Mouse (Mus musculus) hindbrain, embryonic 16.5 days (tissue): ENCODE data around the gene 1700019N19Rik. TPM values are rescaled to one million over a fixed set of nuclear protein-coding genes. Genes with fewer than 3 reads are reported as not detected.

ENCODE experiments used
- ATAC-seq: fragments of 200-750 bp; cut with Nextera tagmentation; 2 replicates; pipeline ENCODE4 v1.8.0; 2017; ENCODE audit warnings: moderate TSS enrichment, moderate library complexity
- H3K27ac ChIP-seq: fragments of 300-500 bp; sonication (generic); 2 replicates; pipeline ENCODE4 v1.5.1; 2014; ENCODE audit warnings: low read depth, mild to moderate bottlenecking, control low read depth, low read length, moderate library complexity
- H3K27me3 ChIP-seq: fragments of 300-500 bp; sonication (generic); replicated peaks from 2 replicates; pipeline ENCODE4 v1.6.1; 2014; ENCODE audit warnings: low read length; ENCODE audit not compliant: control insufficient read depth, insufficient read depth
- H3K36me3 ChIP-seq: fragments of 300-500 bp; sonication (generic); 2 replicates; pipeline ENCODE4 v1.6.1; 2014; ENCODE audit warnings: mild to moderate bottlenecking, low read length, moderate library complexity, mixed read lengths; ENCODE audit not compliant: control insufficient read depth, insufficient read depth
- H3K4me1 ChIP-seq: fragments of 300-500 bp; sonication (generic); 2 replicates; pipeline ENCODE4 v1.6.1; 2014; ENCODE audit warnings: low read depth, low read length; ENCODE audit not compliant: control insufficient read depth, insufficient read depth
- H3K4me2 ChIP-seq: fragments of 300-500 bp; sonication (generic); 2 replicates; pipeline ENCODE4 v1.6.1; 2014; ENCODE audit warnings: mild to moderate bottlenecking, low read length, control low read depth, moderate library complexity
- H3K4me3 ChIP-seq: fragments of 300-500 bp; sonication (generic); 2 replicates; pipeline ENCODE4 v1.5.1; 2014; ENCODE audit warnings: mild to moderate bottlenecking, low read length, control low read depth, moderate library complexity
- H3K9ac ChIP-seq: fragments of 300-500 bp; sonication (generic); 2 replicates; pipeline ENCODE4 v1.6.1; 2014; ENCODE audit warnings: low read depth, mild to moderate bottlenecking, control low read depth, low read length, moderate library complexity
- H3K9me3 ChIP-seq: fragments of 300-500 bp; sonication (generic); 2 replicates; pipeline ENCODE4 v1.6.1; 2014; ENCODE audit warnings: mild to moderate bottlenecking, low read length, moderate library complexity; ENCODE audit not compliant: control insufficient read depth
- WGBS: fragments of 180-500 bp; shearing (Covaris S2); extraction: QIAGEN DNeasy Blood & Tissue Kit; methylation state at CpG from one replicate; pipeline ENCODE4 v1.1.7; 2014; 5-methylcytosine and 5-hydroxymethylcytosine counted together
- polyA plus RNA-seq: library from polyadenylated mRNA; unstranded; fragments of >200 nt; fragmentation: Nextera tagmentation; extraction: Ambion mirVana; gene quantifications from 2 replicates; pipeline ENCODE4 v1.2.1, GENCODE M21; 2015

Gene 1700019N19Rik
- polyA plus RNA-seq, 1 experiment from 2014 or later: not detected

- Histone ChIP-seq H3K9ac (no peak overlapping the region), H3K27me3 (no peaks in the 10 kb centered on the region), H3K4me1 (no peaks in the 10 kb centered on the region), H3K4me3 (no peak overlapping the region), H3K9me3 (no peaks in the 10 kb centered on the region), H3K27ac (no peak overlapping the region), H3K4me2 (no peak overlapping the region), H3K36me3 (no peaks in the 10 kb centered on the region)
- no peak for ATAC-seq
- 77% methylated on average over 5 of the region's 5 CpGs for WGBS
These were observed 17.8 kb downstream of the 1700019N19Rik start for GRCm38 (mm10) chr19:58776461-58776860.

DNA sequence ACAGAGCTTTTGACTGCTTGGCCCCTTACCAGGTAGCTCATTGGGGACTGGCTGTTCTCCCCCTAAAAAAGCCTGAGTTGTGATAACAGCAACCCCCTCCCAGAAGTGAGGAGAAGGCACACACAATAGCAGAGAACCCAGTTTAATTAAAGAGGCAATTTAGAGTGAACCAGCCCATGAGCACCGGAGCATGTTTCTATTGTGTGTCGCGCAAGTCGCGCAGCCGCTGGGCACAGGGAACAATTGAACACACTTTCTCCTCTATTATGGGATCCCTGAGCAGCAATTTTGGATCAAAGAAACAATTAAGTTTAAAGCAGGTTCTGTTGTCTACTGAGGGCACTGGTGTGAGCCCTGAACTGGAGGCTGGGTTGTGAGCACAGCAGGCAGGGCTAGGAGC is 26.9 kb downstream of the 1700019N19Rik start:
- no peaks in the 10 kb centered on the region for H3K36me3 ChIP-seq
- H3K9me3 ChIP-seq: no peaks in the 10 kb centered on the region
- 36% methylated on average over 6 of the region's 6 CpGs for WGBS
- H3K4me2 ChIP-seq: no peak overlapping the region
- no peak overlapping the region for H3K27ac ChIP-seq
- H3K4me3 ChIP-seq: no peak overlapping the region
- ATAC-seq: no peak
- H3K4me1 ChIP-seq: no peaks in the 10 kb centered on the region; the same call in 1 of the 2 replicates
- no peak overlapping the region for H3K9ac ChIP-seq
- no peaks in the 10 kb centered on the region for H3K27me3 ChIP-seq

DNA sequence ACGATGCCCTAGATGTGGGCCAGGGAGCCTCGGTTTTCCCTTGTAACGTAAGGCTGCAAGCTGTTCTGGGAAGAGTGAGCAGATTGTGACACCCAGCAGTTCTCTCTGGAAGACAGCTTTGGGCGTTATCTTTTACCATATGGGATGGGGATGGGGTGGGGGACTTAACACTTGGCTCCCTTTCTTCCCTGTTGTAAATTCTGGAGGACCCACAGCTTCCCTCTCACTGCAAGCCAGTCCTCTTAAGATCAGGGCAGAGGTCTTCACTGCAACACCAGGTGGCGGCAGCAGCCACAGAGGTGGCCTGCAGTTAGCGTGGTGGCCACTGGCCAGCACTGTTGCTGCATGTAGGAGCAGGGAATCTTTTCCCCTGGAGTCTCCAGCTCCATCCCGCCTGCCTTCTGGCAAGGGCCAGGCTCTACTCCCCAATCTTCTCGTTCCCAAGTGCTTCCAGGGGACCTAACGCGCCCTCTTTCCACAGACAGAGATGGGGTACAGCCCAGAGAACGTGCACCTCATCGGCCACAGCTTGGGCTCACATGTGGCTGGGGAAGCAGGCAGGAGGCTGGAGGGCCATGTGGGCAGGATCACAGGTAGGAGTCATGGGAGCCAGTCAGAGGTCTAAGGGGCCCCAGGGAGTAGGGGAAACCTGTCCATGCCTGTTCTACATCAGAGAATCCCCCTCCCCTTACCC is 31.3 kb downstream of the 1700019N19Rik start:
- Histone ChIP-seq H3K9me3 (no peaks in the 10 kb centered on the region), H3K36me3 (no peaks in the 10 kb centered on the region), H3K27me3 (no peaks in the 10 kb centered on the region), H3K4me1 (no peaks in the 10 kb centered on the region; the same call in 1 of the 2 replicates), H3K27ac (no peak overlapping the region), H3K4me3 (no peak overlapping the region), H3K4me2 (peak overlapping the region; percentile 7; the same call in 1 of the 2 replicates), H3K9ac (no peak overlapping the region; the same call in 1 of the 2 replicates)
- peak; percentile 85 for ATAC-seq
- WGBS: 10% methylated on average over 12 of the region's 12 CpGs

DNA sequence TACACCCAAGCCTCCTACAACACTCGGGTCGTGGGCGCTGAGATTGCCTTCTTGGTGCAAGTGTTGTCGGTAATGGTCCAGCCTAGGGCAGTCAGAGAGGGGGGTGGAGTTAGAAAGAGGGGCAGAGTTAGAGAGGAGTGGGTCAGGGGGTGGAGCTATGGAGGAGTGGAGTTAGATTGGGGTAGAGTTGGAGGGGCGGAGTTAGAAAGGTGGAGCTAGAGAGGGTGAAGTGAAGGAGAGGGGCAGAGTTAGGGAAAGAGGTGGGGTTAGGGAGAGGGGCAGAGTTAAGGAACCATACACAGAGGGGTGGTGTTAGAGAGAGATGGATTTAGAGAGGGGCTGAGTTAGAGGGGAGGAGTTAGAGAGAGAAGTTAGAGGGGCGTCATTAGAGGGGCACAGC is 31.9 kb downstream of the 1700019N19Rik start:
- H3K4me3 ChIP-seq: no peak overlapping the region
- no peak overlapping the region for H3K27ac ChIP-seq
- 22% methylated on average over 6 of the region's 6 CpGs for WGBS
- no peak overlapping the region for H3K9ac ChIP-seq
- H3K9me3 ChIP-seq: no peaks in the 10 kb centered on the region
- peak; percentile 27; the same call in 1 of the 2 replicates for ATAC-seq
- H3K4me2 ChIP-seq: no peak overlapping the region
- H3K27me3 ChIP-seq: no peaks in the 10 kb centered on the region
- no peaks in the 10 kb centered on the region for H3K36me3 ChIP-seq
- H3K4me1 ChIP-seq: no peaks in the 10 kb centered on the region

- Histone ChIP-seq H3K9me3 (no peaks in the 10 kb centered on the region), H3K27me3 (no peaks in the 10 kb centered on the region), H3K4me3 (no peak within 1 kb of the TSS), H3K9ac (no peak within 1 kb of the TSS), H3K36me3 (no peaks in the 10 kb centered on the region), H3K27ac (no peak within 1 kb of the TSS), H3K4me2 (no peak within 1 kb of the TSS), H3K4me1 (no peaks in the 10 kb centered on the region)
- WGBS: 73% methylated on average over 9 of the region's 9 CpGs
- no peak for ATAC-seq
These were observed 34.8 kb downstream of the 1700019N19Rik start, which contains the start of gene Pnliprp2 for GRCm38 (mm10) chr19:58759423-58759822. Gene Pnliprp2, plus strand, starts transcription at chr19:58759719.

GRCm38 (mm10) chr19:58758871-58759270 is 35.4 kb downstream of the 1700019N19Rik start:
- Histone ChIP-seq H3K4me1 (no peaks in the 10 kb centered on the region), H3K27ac (no peak overlapping the region), H3K4me2 (no peak overlapping the region), H3K9ac (no peak overlapping the region), H3K9me3 (0 out of 2 replicates have a peak, but pooled peaks cover 2% of the 10 kb centered on the region), H3K36me3 (no peaks in the 10 kb centered on the region), H3K4me3 (no peak overlapping the region), H3K27me3 (no peaks in the 10 kb centered on the region)
- 87% methylated on average over 4 of the region's 4 CpGs for WGBS
- ATAC-seq: no peak

DNA sequence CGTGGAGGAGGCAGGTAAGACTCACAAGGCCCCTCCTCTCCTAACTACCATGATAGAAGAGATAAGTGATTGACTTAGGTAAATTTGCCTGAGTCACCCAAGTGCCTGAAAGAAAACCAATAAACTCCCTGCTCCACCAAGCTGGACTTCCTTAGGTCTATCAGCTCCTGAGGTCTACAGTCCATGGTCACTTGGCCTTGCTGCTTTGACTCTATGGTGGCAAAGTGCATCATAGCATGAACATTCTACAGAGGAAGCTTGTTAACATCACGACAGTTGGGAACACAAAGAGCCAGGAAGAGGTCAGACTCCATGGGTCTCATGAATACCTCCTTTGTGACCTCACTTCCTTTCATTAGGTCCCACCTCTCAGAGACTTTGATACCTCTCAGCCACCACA is 42.8 kb downstream of the 1700019N19Rik start:
- no peak overlapping the region for H3K4me3 ChIP-seq
- 70% methylated on average over 2 of the region's 2 CpGs for WGBS
- 0 out of 2 replicates have a peak, but pooled peaks cover 2% of the 10 kb centered on the region for H3K9me3 ChIP-seq
- no peak overlapping the region for H3K27ac ChIP-seq
- no peak for ATAC-seq
- no peak overlapping the region for H3K4me2 ChIP-seq
- no peak overlapping the region for H3K9ac ChIP-seq
- H3K4me1 ChIP-seq: no peaks in the 10 kb centered on the region
- no peaks in the 10 kb centered on the region for H3K36me3 ChIP-seq
- no peaks in the 10 kb centered on the region for H3K27me3 ChIP-seq

DNA sequence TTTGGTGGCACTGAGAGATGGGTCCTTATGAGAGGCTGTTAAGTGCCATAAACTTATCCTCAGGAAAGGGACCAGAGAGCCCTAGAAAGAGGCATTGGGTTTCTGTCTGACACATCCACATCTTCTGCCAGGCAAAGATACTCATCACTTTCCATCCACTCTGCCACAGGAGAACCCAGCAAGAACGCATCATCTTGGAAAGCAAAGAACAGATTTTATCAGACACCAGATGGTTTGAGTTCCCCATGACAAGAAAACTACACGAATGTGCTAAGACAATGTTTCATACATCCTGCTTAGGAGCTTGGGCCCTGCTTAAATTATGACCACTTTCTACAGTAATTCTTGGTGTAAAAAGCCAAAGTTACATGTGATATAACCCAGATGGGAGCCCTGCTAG is 43.4 kb downstream of the 1700019N19Rik start:
- Histone ChIP-seq H3K4me3 (no peak overlapping the region), H3K4me1 (no peaks in the 10 kb centered on the region), H3K9ac (no peak overlapping the region), H3K27me3 (no peaks in the 10 kb centered on the region), H3K27ac (no peak overlapping the region), H3K9me3 (0 out of 2 replicates have a peak, but pooled peaks cover 2% of the 10 kb centered on the region), H3K4me2 (no peak overlapping the region), H3K36me3 (no peaks in the 10 kb centered on the region)
- WGBS: 85% methylated on average over 2 of the region's 2 CpGs
- ATAC-seq: no peak

DNA sequence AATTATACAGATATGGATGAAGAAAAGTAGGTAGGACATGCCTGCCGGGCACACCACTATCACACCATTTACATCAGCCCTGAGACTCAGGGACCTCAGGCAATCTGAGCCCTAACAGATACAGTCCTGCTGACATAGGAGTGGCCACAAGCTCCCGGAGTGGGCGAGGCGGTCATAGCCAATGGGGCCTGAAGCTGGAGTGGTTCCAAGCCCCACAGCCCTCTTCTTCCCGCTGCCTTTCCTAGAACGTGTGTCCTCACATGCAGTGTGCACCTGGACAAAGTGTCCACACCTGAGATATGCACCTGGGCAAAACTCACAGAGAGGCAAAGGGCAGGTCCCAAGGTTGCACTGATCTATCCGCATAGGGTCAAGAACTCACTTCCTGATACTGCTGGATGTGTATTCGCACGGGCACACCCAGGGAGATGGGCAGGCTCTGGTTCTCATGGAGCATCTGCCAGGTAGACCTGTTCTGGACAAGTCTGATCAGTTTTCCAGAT is 46.7 kb downstream of the 1700019N19Rik start:
- 87% methylated on average over 7 of the region's 9 CpGs for WGBS
- Histone ChIP-seq H3K27me3 (no peaks in the 10 kb centered on the region), H3K27ac (no peak overlapping the region), H3K4me3 (no peak overlapping the region), H3K4me1 (no peaks in the 10 kb centered on the region), H3K4me2 (no peak overlapping the region), H3K36me3 (no peaks in the 10 kb centered on the region), H3K9ac (no peak overlapping the region), H3K9me3 (no peaks in the 10 kb centered on the region)
- no peak for ATAC-seq
